Mouse (Mus musculus) E14TG2a.4 (cell line): ENCODE measurements around the gene Rnase10.

Experiments
- CTCF ChIP-seq: conservative IDR thresholded peaks from 2 replicates; pipeline ENCODE4 v1.5.1; 2014; ENCODE audit warnings: low read length
- NANOG ChIP-seq: IDR thresholded peaks from 2 replicates; pipeline ENCODE4 v1.6.1; 2014; ENCODE audit warnings: borderline replicate concordance, low read length, mixed read lengths

GRCm38 (mm10) chr14:51007152-51007801, at the start of gene Rnase10:
- TF ChIP-seq CTCF (no peak), NANOG (no peak)
